Mouse (Mus musculus): ENCODE measurements around the gene Ntf3.

Ntf3 gene

GRCm38 (mm10) chr6:126159279-126160066 lies 7.2 kb downstream of the Ntf3 start:
- ATAC-seq (ENCODE audit: low TSS enrichment), result no peak

GRCm38 (mm10) chr6:126155928-126156327 lies 10.8 kb downstream of the Ntf3 start:
- ATAC-seq (ENCODE audit: low TSS enrichment), result peak; percentile 77

- ATAC-seq (ENCODE audit: low TSS enrichment), result peak; percentile 84
Observed at GRCm38 (mm10) chr6:126154372-126154982, 12.2 kb downstream of the Ntf3 start.

- no peak for ATAC-seq (ENCODE audit: low TSS enrichment)
Observed at GRCm38 (mm10) chr6:126153154-126153553, 13.6 kb downstream of the Ntf3 start.

GRCm38 (mm10) chr6:126143659-126144058 lies 23.1 kb downstream of the Ntf3 start:
- ATAC-seq (ENCODE audit: low TSS enrichment), result no peak

GRCm38 (mm10) chr6:126142741-126143140 lies 24.0 kb downstream of the Ntf3 start:
- no peak for ATAC-seq (ENCODE audit: low TSS enrichment)

- no peak for ATAC-seq (ENCODE audit: low TSS enrichment)
Observed at GRCm38 (mm10) chr6:126142021-126142554, 24.6 kb downstream of the Ntf3 start.

GRCm38 (mm10) chr6:126141472-126141871 lies 25.2 kb downstream of the Ntf3 start:
- ATAC-seq (ENCODE audit: low TSS enrichment), result no peak; the same call in 1 of the 2 replicates

GRCm38 (mm10) chr6:126140961-126141360 lies 25.7 kb downstream of the Ntf3 start:
- 0 out of 2 replicates have a peak, but pooled peaks have one; percentile 38 for ATAC-seq (ENCODE audit: low TSS enrichment)

GRCm38 (mm10) chr6:126140416-126140815 lies 26.3 kb downstream of the Ntf3 start:
- no peak for ATAC-seq (ENCODE audit: low TSS enrichment)

- ATAC-seq (ENCODE audit: low TSS enrichment), result no peak
Observed at GRCm38 (mm10) chr6:126134155-126134906, 32.4 kb downstream of the Ntf3 start.

- no peak for ATAC-seq (ENCODE audit: low TSS enrichment)
Observed at GRCm38 (mm10) chr6:126128238-126128637, 38.5 kb downstream of the Ntf3 start.

- no peak for ATAC-seq (ENCODE audit: low TSS enrichment)
Observed at GRCm38 (mm10) chr6:126118247-126118646, 48.5 kb downstream of the Ntf3 start.

GRCm38 (mm10) chr6:126117191-126117590 lies 49.5 kb downstream of the Ntf3 start:
- ATAC-seq (ENCODE audit: low TSS enrichment), result no peak

GRCm38 (mm10) chr6:126114934-126115633 lies 51.6 kb downstream of the Ntf3 start:
- no peak for ATAC-seq (ENCODE audit: low TSS enrichment)

GRCm38 (mm10) chr6:126110892-126111835 lies 55.5 kb downstream of the Ntf3 start:
- no peak for ATAC-seq (ENCODE audit: low TSS enrichment)

GRCm38 (mm10) chr6:126109184-126109583 lies 57.5 kb downstream of the Ntf3 start:
- no peak for ATAC-seq (ENCODE audit: low TSS enrichment)

GRCm38 (mm10) chr6:126108771-126109170 lies 57.9 kb downstream of the Ntf3 start:
- ATAC-seq (ENCODE audit: low TSS enrichment), result no peak

- no peak for ATAC-seq (ENCODE audit: low TSS enrichment)
Observed at GRCm38 (mm10) chr6:126107398-126107797, 59.3 kb downstream of the Ntf3 start.

GRCm38 (mm10) chr6:126106798-126107173 lies 59.9 kb downstream of the Ntf3 start:
- no peak for ATAC-seq (ENCODE audit: low TSS enrichment)

Data from frontal cortex, adult (tissue).